In genomic region chr1:90956245-90957096, GRCm38 (mm10) we compare ENCODE assay signal across 8 mouse cellular contexts. TPM values are rescaled to one million over a fixed set of nuclear protein-coding genes. Genes with fewer than 3 reads are reported as not detected.
A peak's percentile ranks its signal among the peaks of the same experiment; 100 is the strongest.
DNase-seq lines count a peak whose midpoint lies in the region; ATAC-seq and TF ChIP-seq lines count a peak whose summit lies in the region.

No protein-coding gene starts in this region.

- peak; percentile 81 for TF ChIP-seq CTCF in cerebellum, adult 2 months (IDR thresholded peaks at IDR 0.05; ENCODE audit: borderline replicate concordance, insufficient read depth, low read depth, low read length)
- TF ChIP-seq CTCF in intestine, postnatal 0 days (IDR thresholded peaks at IDR 0.05; ENCODE audit: low read depth) = peak; percentile 88
- peak; percentile 53; the same call in 1 of the 2 replicates for TF ChIP-seq CTCF in testis, adult 2 months (IDR thresholded peaks at IDR 0.05; ENCODE audit: control insufficient read depth, insufficient read depth, insufficient replicate concordance, low read depth, low read length)

- no peak overlapping the region for H3K4me3 ChIP-seq in cerebellum, adult 2 months (replicated peaks; ENCODE audit: insufficient read depth, low read depth, low read length)
- no peak overlapping the region for H3K4me3 ChIP-seq in forebrain, embryonic 16.5 days (replicated peaks; ENCODE audit: low read length)
- no peak overlapping the region for H3K4me3 ChIP-seq in intestine, postnatal 0 days (ENCODE audit: low read depth, low read length)
- no peak overlapping the region for H3K4me3 ChIP-seq in limb, embryonic 11.5 days (ENCODE audit: low read depth, low read length)
- H3K4me3 ChIP-seq in midbrain, embryonic 14.5 days (replicated peaks; ENCODE audit: low read depth, low read length) = no peak overlapping the region
- no peak overlapping the region for H3K4me3 ChIP-seq in testis, adult 2 months (ENCODE audit: control insufficient read depth, low read depth, low read length)

- no peak overlapping the region for H3K27ac ChIP-seq in cerebellum, adult 2 months (ENCODE audit: insufficient read depth, low read length)
- H3K27ac ChIP-seq in forebrain, embryonic 16.5 days (ENCODE audit: low read length) = no peak overlapping the region
- H3K27ac ChIP-seq in intestine, postnatal 0 days (ENCODE audit: low read depth, low read length) = no peak overlapping the region
- H3K27ac ChIP-seq in limb, embryonic 11.5 days (replicated peaks; ENCODE audit: low read depth, low read length) = no peak overlapping the region
- H3K27ac ChIP-seq in midbrain, embryonic 14.5 days (replicated peaks; ENCODE audit: low read depth, low read length) = no peak overlapping the region
- no peak overlapping the region for H3K27ac ChIP-seq in testis, adult 2 months (ENCODE audit: control insufficient read depth, insufficient read depth, low read depth, low read length)

- H3K27me3 ChIP-seq in cerebellum, adult 2 months (ENCODE audit: control insufficient read depth, insufficient read depth, low read length) = no peaks in the 10 kb centered on the region
- H3K27me3 ChIP-seq in forebrain, embryonic 16.5 days (replicated peaks; ENCODE audit: control insufficient read depth, insufficient read depth, low read length) = no peaks in the 10 kb centered on the region
- H3K27me3 ChIP-seq in intestine, postnatal 0 days (replicated peaks; ENCODE audit: control insufficient read depth, insufficient read depth, low read length) = no peaks in the 10 kb centered on the region
- H3K27me3 ChIP-seq in limb, embryonic 11.5 days (ENCODE audit: control insufficient read depth, insufficient read depth, low read length) = no peaks in the 10 kb centered on the region
- no peaks in the 10 kb centered on the region for H3K27me3 ChIP-seq in midbrain, embryonic 14.5 days (ENCODE audit: control insufficient read depth, insufficient read depth, low read length)
- H3K27me3 ChIP-seq in testis, adult 2 months (ENCODE audit: control insufficient read depth, insufficient read depth, low read length) = no peaks in the 10 kb centered on the region

- H3K4me2 ChIP-seq in forebrain, embryonic 16.5 days (ENCODE audit: low read length) = no peak overlapping the region
- H3K4me2 ChIP-seq in intestine, postnatal 0 days (replicated peaks; ENCODE audit: low read depth) = no peak overlapping the region
- no peak overlapping the region for H3K4me2 ChIP-seq in limb, embryonic 11.5 days (ENCODE audit: low read depth, severe bottlenecking)
- H3K4me2 ChIP-seq in midbrain, embryonic 14.5 days (ENCODE audit: low read length) = no peak overlapping the region

- 35% methylated on average over 7 of the region's 7 CpGs for WGBS in cerebellum, adult 2 months
- WGBS in forebrain, embryonic 16.5 days = 34% methylated on average over 7 of the region's 7 CpGs
- 32% methylated on average over 7 of the region's 7 CpGs for WGBS in intestine, postnatal 0 days
- WGBS in limb, embryonic 11.5 days = 31% methylated on average over 7 of the region's 7 CpGs
- WGBS in midbrain, embryonic 14.5 days = 35% methylated on average over 7 of the region's 7 CpGs

- peak; percentile 82 for ATAC-seq in forebrain, embryonic 16.5 days
- ATAC-seq in intestine, postnatal 0 days = peak; percentile 55
- no peak for ATAC-seq in limb, embryonic 11.5 days (ENCODE audit: insufficient number of reproducible peaks, low FRiP score, low TSS enrichment, low read depth)
- no peak for ATAC-seq in midbrain, embryonic 14.5 days (ENCODE audit: low FRiP score, low TSS enrichment)

- no peaks in the 10 kb centered on the region for H3K36me3 ChIP-seq in forebrain, embryonic 16.5 days (ENCODE audit: control insufficient read depth, insufficient read depth)
- H3K36me3 ChIP-seq in intestine, postnatal 0 days (ENCODE audit: control insufficient read depth, insufficient read depth) = peaks cover 36% of the 10 kb centered on the region
- H3K36me3 ChIP-seq in limb, embryonic 11.5 days (ENCODE audit: control insufficient read depth, insufficient read depth, low read length) = no peaks in the 10 kb centered on the region
- no peaks in the 10 kb centered on the region for H3K36me3 ChIP-seq in midbrain, embryonic 14.5 days (ENCODE audit: control insufficient read depth, insufficient read depth, low read length)
- no peaks in the 10 kb centered on the region for H3K36me3 ChIP-seq in testis, adult 2 months (ENCODE audit: control insufficient read depth, insufficient read depth, low read length)

- no peaks in the 10 kb centered on the region for H3K9me3 ChIP-seq in forebrain, embryonic 16.5 days (ENCODE audit: control insufficient read depth, low read length)
- no peaks in the 10 kb centered on the region for H3K9me3 ChIP-seq in intestine, postnatal 0 days (ENCODE audit: control insufficient read depth)
- no peaks in the 10 kb centered on the region for H3K9me3 ChIP-seq in limb, embryonic 11.5 days (ENCODE audit: control insufficient read depth, low read length)
- no peaks in the 10 kb centered on the region for H3K9me3 ChIP-seq in midbrain, embryonic 14.5 days (ENCODE audit: control insufficient read depth, low read length)

- no peak overlapping the region for H3K9ac ChIP-seq in forebrain, embryonic 16.5 days (replicated peaks; ENCODE audit: low read depth, low read length)
- H3K9ac ChIP-seq in intestine, postnatal 0 days (ENCODE audit: low read depth, low read length) = no peak overlapping the region
- no peak overlapping the region for H3K9ac ChIP-seq in limb, embryonic 11.5 days (ENCODE audit: low read length)
- no peak overlapping the region for H3K9ac ChIP-seq in midbrain, embryonic 14.5 days (replicated peaks; ENCODE audit: low read length)

- DNase-seq in ovary, postnatal 36 days (ENCODE audit: low spot score) = peak; percentile 33
- DNase-seq in ovary, postnatal 10 days (ENCODE audit: low spot score) = no peak
- DNase-seq in cerebellum, adult 2 months = peak; percentile 47 to 61
- DNase-seq in limb, embryonic 11.5 days (ENCODE audit: low spot score) = peak; percentile 81
- peak; percentile 90 for DNase-seq in midbrain, embryonic 14.5 days

- no peak for TF ChIP-seq POLR2A in cerebellum, adult 2 months (IDR thresholded peaks at IDR 0.05; ENCODE audit: borderline replicate concordance, insufficient read depth, low read length)
- no peak for TF ChIP-seq POLR2A in testis, adult 2 months (IDR thresholded peaks at IDR 0.05; ENCODE audit: control insufficient read depth, low read depth, low read length)

- no peaks in the 10 kb centered on the region for H3K4me1 ChIP-seq in cerebellum, adult 2 months (ENCODE audit: control insufficient read depth, insufficient read depth, low read length)
- H3K4me1 ChIP-seq in forebrain, embryonic 16.5 days (replicated peaks; ENCODE audit: control insufficient read depth, insufficient read depth, low read length) = no peaks in the 10 kb centered on the region
- H3K4me1 ChIP-seq in intestine, postnatal 0 days (replicated peaks; ENCODE audit: control insufficient read depth, insufficient read depth, low read length) = no peaks in the 10 kb centered on the region
- no peaks in the 10 kb centered on the region for H3K4me1 ChIP-seq in limb, embryonic 11.5 days (ENCODE audit: control insufficient read depth, insufficient read depth, low read length)
- H3K4me1 ChIP-seq in midbrain, embryonic 14.5 days (ENCODE audit: control insufficient read depth, insufficient read depth, low read length) = no peaks in the 10 kb centered on the region
- H3K4me1 ChIP-seq in testis, adult 2 months (ENCODE audit: control insufficient read depth, insufficient read depth, low read length) = peaks cover 5% of the 10 kb centered on the region; the same call in 1 of the 2 replicates

RNA-seq across cellular contexts. Expression of gene Prlh, which starts 3.6 kb away (rescaled TPM):
- 1.1 TPM in 1 of 2 replicates, not detected in the other for polyA plus RNA-seq in cerebellum, adult 2 months (2012; rRNA removed)
- polyA plus RNA-seq in forebrain, embryonic 16.5 days (2015; fragmentation: Nextera tagmentation; extraction: Ambion mirVana) = not detected in 2 replicates
- not detected in 2 replicates for polyA plus RNA-seq in intestine, postnatal 0 days (2015; fragmentation: Nextera tagmentation; extraction: Ambion mirVana)
- not detected in 2 replicates for polyA plus RNA-seq in limb, embryonic 11.5 days (2014; fragmentation: Nextera tagmentation; extraction: Ambion mirVana)
- not detected in 2 replicates for polyA plus RNA-seq in midbrain, embryonic 14.5 days (2014; fragmentation: Nextera tagmentation; extraction: Ambion mirVana)
- not detected in 2 replicates for polyA plus RNA-seq in testis, adult 2 months (2012; rRNA removed)

RNA-seq across cellular contexts. Expression of gene Rab17, which starts 13.0 kb away (rescaled TPM):
- not detected in 2 replicates for polyA plus RNA-seq in cerebellum, adult 2 months (2012; rRNA removed)
- polyA plus RNA-seq in forebrain, embryonic 16.5 days (2015; fragmentation: Nextera tagmentation; extraction: Ambion mirVana) = 0.27 and 0.43 TPM in 2 replicates
- polyA plus RNA-seq in intestine, postnatal 0 days (2015; fragmentation: Nextera tagmentation; extraction: Ambion mirVana) = 75.4 and 93.3 TPM in 2 replicates
- polyA plus RNA-seq in limb, embryonic 11.5 days (2014; fragmentation: Nextera tagmentation; extraction: Ambion mirVana) = 0.44 and 1.0 TPM in 2 replicates
- 0.30 TPM in 1 of 2 replicates, not detected in the other for polyA plus RNA-seq in midbrain, embryonic 14.5 days (2014; fragmentation: Nextera tagmentation; extraction: Ambion mirVana)
- 0.12 and 1.2 TPM in 2 replicates for polyA plus RNA-seq in testis, adult 2 months (2012; rRNA removed)

RNA-seq across cellular contexts. Expression of gene Mlph, which starts 41.6 kb away (rescaled TPM):
- polyA plus RNA-seq in cerebellum, adult 2 months (2012; rRNA removed) = 2.5 and 3.3 TPM in 2 replicates
- 0.19 and 0.58 TPM in 2 replicates for polyA plus RNA-seq in forebrain, embryonic 16.5 days (2015; fragmentation: Nextera tagmentation; extraction: Ambion mirVana)
- 3.0 and 3.4 TPM in 2 replicates for polyA plus RNA-seq in intestine, postnatal 0 days (2015; fragmentation: Nextera tagmentation; extraction: Ambion mirVana)
- 0.08 and 0.17 TPM in 2 replicates for polyA plus RNA-seq in limb, embryonic 11.5 days (2014; fragmentation: Nextera tagmentation; extraction: Ambion mirVana)
- polyA plus RNA-seq in midbrain, embryonic 14.5 days (2014; fragmentation: Nextera tagmentation; extraction: Ambion mirVana) = 0.12 and 0.42 TPM in 2 replicates
- polyA plus RNA-seq in testis, adult 2 months (2012; rRNA removed) = 0.44 and 1.4 TPM in 2 replicates

RNA-seq across cellular contexts. Expression of gene Lrrfip1, which starts 42.1 kb away (rescaled TPM):
- 50.7 and 52.3 TPM in 2 replicates for polyA plus RNA-seq in cerebellum, adult 2 months (2012; rRNA removed)
- polyA plus RNA-seq in forebrain, embryonic 16.5 days (2015; fragmentation: Nextera tagmentation; extraction: Ambion mirVana) = 45.3 and 48.5 TPM in 2 replicates
- 79.2 and 85.3 TPM in 2 replicates for polyA plus RNA-seq in intestine, postnatal 0 days (2015; fragmentation: Nextera tagmentation; extraction: Ambion mirVana)
- polyA plus RNA-seq in limb, embryonic 11.5 days (2014; fragmentation: Nextera tagmentation; extraction: Ambion mirVana) = 26.0 and 26.2 TPM in 2 replicates
- 30.1 and 32.1 TPM in 2 replicates for polyA plus RNA-seq in midbrain, embryonic 14.5 days (2014; fragmentation: Nextera tagmentation; extraction: Ambion mirVana)
- 0.63 and 1.3 TPM in 2 replicates for polyA plus RNA-seq in testis, adult 2 months (2012; rRNA removed)

Comparison
In these comparisons a context has a peak if more than half of its experiments do, and no peak if none do; other contexts are left out.
1. ATAC-seq: peak in forebrain, embryonic 16.5 days (single experiment) and intestine, postnatal 0 days (single experiment); none in limb, embryonic 11.5 days (single experiment) and midbrain, embryonic 14.5 days (single experiment).
2. RNA of gene Rab17, which starts 13.0 kb away (polyA plus RNA-seq): 75.4 to 93.3 TPM in intestine, postnatal 0 days; 0.44 to 1.0 TPM in limb, embryonic 11.5 days, 0.27 to 0.43 TPM in forebrain, embryonic 16.5 days, 0.30 TPM in midbrain, embryonic 14.5 days, 0.12 to 1.2 TPM in testis, adult 2 months and not detected in cerebellum, adult 2 months; every median in the first group is over 10 times any median in the second.
3. Peak in every context shown above with its lines, with median percentiles within 50 percentile points of each other: CTCF ChIP-seq.